ENCODE assay signal across 8 mouse cellular contexts in the genomic region with DNA sequence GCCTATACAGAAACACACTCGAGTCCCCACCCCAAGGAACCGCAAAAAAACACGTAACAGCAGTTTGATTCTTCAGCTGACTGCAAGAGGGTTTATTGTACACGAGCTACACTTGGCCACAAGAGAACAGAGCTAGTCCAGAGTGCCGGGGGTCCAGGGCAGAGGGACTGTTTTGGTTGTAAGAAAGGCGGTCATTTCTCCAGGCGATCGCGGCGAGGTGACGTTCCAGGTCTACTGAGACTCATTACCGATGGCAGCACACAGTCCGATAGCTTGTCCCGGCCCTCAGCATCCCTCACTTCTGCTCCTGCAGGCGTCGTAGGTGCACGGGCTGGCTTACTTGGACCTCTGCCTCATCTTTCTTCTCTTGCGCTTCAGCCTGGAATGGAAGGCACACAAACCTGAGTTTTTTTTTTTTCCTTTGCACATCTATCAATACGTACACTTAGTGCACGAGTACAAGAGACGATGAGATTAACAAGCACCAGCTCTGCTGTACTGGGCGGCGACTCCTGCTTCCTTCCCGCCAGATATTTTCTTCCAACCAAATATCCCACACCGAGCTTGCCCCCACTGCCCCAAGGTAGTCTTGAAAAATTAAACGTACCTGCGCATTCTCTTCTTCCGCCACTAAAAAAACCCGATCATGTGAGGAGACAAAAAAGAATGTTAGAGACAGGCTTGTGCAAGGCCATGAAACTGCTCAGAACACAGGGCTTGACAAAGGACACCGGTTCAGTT. TPM values are rescaled to one million over a fixed set of nuclear protein-coding genes. Genes with fewer than 3 reads are reported as not detected.
DNase-seq lines count a peak whose midpoint lies in the region; ATAC-seq and TF ChIP-seq lines count a peak whose summit lies in the region.
"Not testable (repeated sequence)": the region's sequence is repeated elsewhere in the genome, so short reads cannot be mapped to it uniquely, and the experiment has no call there.

No protein-coding gene starts in this region.

- H3K4me1 ChIP-seq in forebrain, embryonic 12.5 days = peaks cover 23% of the 10 kb centered on the region
- not testable (repeated sequence) for H3K4me1 ChIP-seq in kidney, postnatal 0 days (replicated peaks; ENCODE audit: insufficient read depth, low read length); midbrain, embryonic 14.5 days (ENCODE audit: control insufficient read depth, insufficient read depth, low read length)
- peaks cover 0 to 11% of the 10 kb centered on the region in 2 experiments; a peak in 3 of 4 replicates for H3K4me1 ChIP-seq in liver, embryonic 14.5 days (replicated peaks; ENCODE audit: control insufficient read depth in 2 of 2, insufficient read depth in 2 of 2, low read length in 1 of 2)

- H3K4me2 ChIP-seq in forebrain, embryonic 12.5 days = peak overlapping the region; percentile 80
- H3K4me2 ChIP-seq in kidney, postnatal 0 days (ENCODE audit: low read length) = peak overlapping the region; percentile 70
- peak overlapping the region; percentile 96 for H3K4me2 ChIP-seq in liver, embryonic 14.5 days (ENCODE audit: low read depth)
- H3K4me2 ChIP-seq in midbrain, embryonic 14.5 days (ENCODE audit: low read length) = peak overlapping the region; percentile 83

- peak overlapping the region; percentile 95 for H3K27ac ChIP-seq in forebrain, embryonic 12.5 days
- peak overlapping the region; percentile 97 for H3K27ac ChIP-seq in kidney, postnatal 0 days
- H3K27ac ChIP-seq in liver, embryonic 14.5 days = peak overlapping the region; percentile 92
- H3K27ac ChIP-seq in midbrain, embryonic 14.5 days (replicated peaks; ENCODE audit: low read depth, low read length) = peak overlapping the region; percentile 97

- H3K27me3 ChIP-seq in forebrain, embryonic 12.5 days; kidney, postnatal 0 days (ENCODE audit: insufficient read depth, low read length); liver, embryonic 14.5 days (ENCODE audit: control insufficient read depth, insufficient read depth, low read length); midbrain, embryonic 14.5 days (ENCODE audit: control insufficient read depth, insufficient read depth, low read length): not testable (repeated sequence)

- H3K9me3 ChIP-seq in forebrain, embryonic 12.5 days; kidney, postnatal 0 days (replicated peaks; ENCODE audit: low read length); liver, embryonic 14.5 days (ENCODE audit: control insufficient read depth, low read length); midbrain, embryonic 14.5 days (ENCODE audit: control insufficient read depth, low read length): not testable (repeated sequence)

- intact Hi-C loops in heart, postnatal 25 days (cut with DNase I) = loop anchor here (5.0 kb wide), 1 partner anchor 51 kb away; a partner anchor contains a TSS

- H3K4me3 ChIP-seq in forebrain, embryonic 12.5 days (replicated peaks) = peak overlapping the region; percentile 76
- peak overlapping the region; percentile 61 for H3K4me3 ChIP-seq in kidney, postnatal 0 days (replicated peaks; ENCODE audit: low read depth, low read length)
- H3K4me3 ChIP-seq in liver, embryonic 14.5 days (ENCODE audit: insufficient read depth in 1 of 2, low read depth in 2 of 2, low read length in 2 of 2) = peak overlapping the region; percentile 74 to 86
- H3K4me3 ChIP-seq in midbrain, embryonic 14.5 days (replicated peaks; ENCODE audit: low read depth, low read length) = peak overlapping the region; percentile 73

- H3K36me3 ChIP-seq in forebrain, embryonic 12.5 days (replicated peaks) = peaks cover 27% of the 10 kb centered on the region
- H3K36me3 ChIP-seq in kidney, postnatal 0 days (ENCODE audit: insufficient read depth, low read length) = peaks cover 17% of the 10 kb centered on the region
- H3K36me3 ChIP-seq in liver, embryonic 14.5 days (replicated peaks; ENCODE audit: control insufficient read depth, insufficient read depth, low read depth) = peaks cover 20% of the 10 kb centered on the region
- H3K36me3 ChIP-seq in midbrain, embryonic 14.5 days (ENCODE audit: control insufficient read depth, insufficient read depth, low read length) = peaks cover 24% of the 10 kb centered on the region

- under 1% methylated on average over 30 of the region's 30 CpGs for WGBS in forebrain, embryonic 12.5 days
- WGBS in kidney, postnatal 0 days = under 1% methylated on average over 20 of the region's 30 CpGs
- WGBS in liver, embryonic 14.5 days (ENCODE audit: insufficient replicate concordance) = under 1% methylated on average over 27 of the region's 30 CpGs
- 1% methylated on average over 20 of the region's 30 CpGs for WGBS in midbrain, embryonic 14.5 days

- peak; percentile 35 for DNase-seq in 3T3-L1 (ENCODE audit: low read depth, low spot score)
- DNase-seq in cerebellum, adult 9-10 months = peak; percentile 66
- DNase-seq in heart, postnatal 25 days (ENCODE audit: low spot score) = peak; percentile 18
- DNase-seq in kidney, postnatal 0 days (ENCODE audit: low spot score) = peak; percentile 37
- DNase-seq in liver, embryonic 14.5 days (ENCODE audit: low read depth in 3 of 3, low spot score in 3 of 3); midbrain, embryonic 14.5 days: not testable (repeated sequence)
- DNase-seq in spleen, postnatal 4 days (ENCODE audit: low spot score in 2 of 2) = peak; percentile 33 to 66

- H3K9ac ChIP-seq in forebrain, embryonic 12.5 days = peak overlapping the region; percentile 92
- H3K9ac ChIP-seq in kidney, postnatal 0 days (ENCODE audit: low read depth, low read length) = peak overlapping the region; percentile 87
- peak overlapping the region; percentile 95 for H3K9ac ChIP-seq in liver, embryonic 14.5 days (replicated peaks)
- H3K9ac ChIP-seq in midbrain, embryonic 14.5 days (replicated peaks; ENCODE audit: low read length) = peak overlapping the region; percentile 92

- not testable (repeated sequence) for TF ChIP-seq EP300 in liver, embryonic 14.5 days (IDR thresholded peaks at IDR 0.05; ENCODE audit: low read depth)

- TF ChIP-seq CTCF in kidney, postnatal 0 days (IDR thresholded peaks at IDR 0.05; ENCODE audit: low read depth); liver, embryonic 14.5 days (IDR thresholded peaks at IDR 0.05; ENCODE audit: low read depth): not testable (repeated sequence)

- ATAC-seq in forebrain, embryonic 12.5 days (ENCODE audit: low FRiP score); kidney, postnatal 0 days (replicated peaks; ENCODE audit: low FRiP score, low read depth); liver, embryonic 14.5 days (ENCODE audit: insufficient read depth); midbrain, embryonic 14.5 days (ENCODE audit: low FRiP score, low TSS enrichment): not testable (repeated sequence)

RNA-seq across cellular contexts. Expression of a gene that starts 0.6 kb away (rescaled TPM):
- 19.9 and 20.5 TPM in 2 replicates for polyA plus RNA-seq in forebrain, embryonic 12.5 days (2016; fragmentation: Nextera tagmentation; extraction: Ambion mirVana)
- total RNA-seq in heart, postnatal 25 days (2021) = 1 to 10 TPM; 7.6 to 9.1 TPM
- 13.7 and 16.9 TPM in 2 replicates for polyA plus RNA-seq in kidney, postnatal 0 days (2015; fragmentation: Nextera tagmentation; extraction: Ambion mirVana)
- 3.3 and 4.0 TPM in 2 replicates for polyA plus RNA-seq in liver, embryonic 14.5 days (2012; rRNA removed)
- polyA plus RNA-seq in liver, embryonic 14.5 days (2014; fragmentation: Nextera tagmentation; extraction: Ambion mirVana) = 4.3 and 5.3 TPM in 2 replicates
- 17.6 and 19.6 TPM in 2 replicates for polyA plus RNA-seq in midbrain, embryonic 14.5 days (2014; fragmentation: Nextera tagmentation; extraction: Ambion mirVana)

RNA-seq across cellular contexts. Expression of a gene that starts 0.9 kb away (rescaled TPM):
- 2,598 and 2,922 TPM in 2 replicates for polyA plus RNA-seq in forebrain, embryonic 12.5 days (2016; fragmentation: Nextera tagmentation; extraction: Ambion mirVana)
- total RNA-seq in heart, postnatal 25 days (2021) = 1,000 to 10,000 TPM; 1,495 to 1,582 TPM
- 3,897 and 4,536 TPM in 2 replicates for polyA plus RNA-seq in kidney, postnatal 0 days (2015; fragmentation: Nextera tagmentation; extraction: Ambion mirVana)
- polyA plus RNA-seq in liver, embryonic 14.5 days (2012; rRNA removed) = 1,053 and 2,546 TPM in 2 replicates
- 3,181 and 3,454 TPM in 2 replicates for polyA plus RNA-seq in liver, embryonic 14.5 days (2014; fragmentation: Nextera tagmentation; extraction: Ambion mirVana)
- 2,375 and 2,760 TPM in 2 replicates for polyA plus RNA-seq in midbrain, embryonic 14.5 days (2014; fragmentation: Nextera tagmentation; extraction: Ambion mirVana)

RNA-seq across cellular contexts. Expression of a gene that starts 17.6 kb away (rescaled TPM):
- polyA plus RNA-seq in forebrain, embryonic 12.5 days (2016; fragmentation: Nextera tagmentation; extraction: Ambion mirVana) = 196 and 203 TPM in 2 replicates
- 10 to 100 TPM; 45.8 to 48.6 TPM for total RNA-seq in heart, postnatal 25 days (2021)
- 124 and 132 TPM in 2 replicates for polyA plus RNA-seq in kidney, postnatal 0 days (2015; fragmentation: Nextera tagmentation; extraction: Ambion mirVana)
- 57.6 and 113 TPM in 2 replicates for polyA plus RNA-seq in liver, embryonic 14.5 days (2012; rRNA removed)
- 163 and 172 TPM in 2 replicates for polyA plus RNA-seq in liver, embryonic 14.5 days (2014; fragmentation: Nextera tagmentation; extraction: Ambion mirVana)
- 122 and 142 TPM in 2 replicates for polyA plus RNA-seq in midbrain, embryonic 14.5 days (2014; fragmentation: Nextera tagmentation; extraction: Ambion mirVana)

RNA-seq across cellular contexts. Expression of a gene that starts 22.6 kb away (rescaled TPM):
- polyA plus RNA-seq in forebrain, embryonic 12.5 days (2016; fragmentation: Nextera tagmentation; extraction: Ambion mirVana) = 11.2 and 13.8 TPM in 2 replicates
- total RNA-seq in heart, postnatal 25 days (2021) = 10 to 100 TPM; 16.8 to 19.0 TPM
- 15.9 TPM in 2 replicates for polyA plus RNA-seq in kidney, postnatal 0 days (2015; fragmentation: Nextera tagmentation; extraction: Ambion mirVana)
- 9.4 and 10.3 TPM in 2 replicates for polyA plus RNA-seq in liver, embryonic 14.5 days (2012; rRNA removed)
- 7.0 and 7.8 TPM in 2 replicates for polyA plus RNA-seq in liver, embryonic 14.5 days (2014; fragmentation: Nextera tagmentation; extraction: Ambion mirVana)
- polyA plus RNA-seq in midbrain, embryonic 14.5 days (2014; fragmentation: Nextera tagmentation; extraction: Ambion mirVana) = 6.0 and 10.9 TPM in 2 replicates

RNA-seq across cellular contexts. Expression of a gene that starts 41.2 kb away (rescaled TPM):
- 2.0 TPM in 2 replicates for polyA plus RNA-seq in forebrain, embryonic 12.5 days (2016; fragmentation: Nextera tagmentation; extraction: Ambion mirVana)
- 1 to 10 TPM; 8.3 to 8.6 TPM for total RNA-seq in heart, postnatal 25 days (2021)
- 9.6 and 10.2 TPM in 2 replicates for polyA plus RNA-seq in kidney, postnatal 0 days (2015; fragmentation: Nextera tagmentation; extraction: Ambion mirVana)
- polyA plus RNA-seq in liver, embryonic 14.5 days (2012; rRNA removed) = 1.3 and 1.4 TPM in 2 replicates
- polyA plus RNA-seq in liver, embryonic 14.5 days (2014; fragmentation: Nextera tagmentation; extraction: Ambion mirVana) = 1.1 and 1.5 TPM in 2 replicates
- 0.26 and 0.47 TPM in 2 replicates for polyA plus RNA-seq in midbrain, embryonic 14.5 days (2014; fragmentation: Nextera tagmentation; extraction: Ambion mirVana)
